Mouse (Mus musculus) Patski (cell line): Measurements from ENCODE around the gene P2ry6. TPM values are rescaled to one million over a fixed set of nuclear protein-coding genes. Genes with fewer than 3 reads are reported as not detected.

Experiments
- ATAC-seq: fragments of 100-300 bp; one replicate; pipeline ENCODE4 v1.8.0; 2021
- CTCF ChIA-PET: fragments of 350-600 bp; sonication (Branson Sonifier 250); formaldehyde crosslinking; loops from one replicate; lab custom pipeline; 2022; ENCODE audit warnings: inconsistent platforms; lab: Charles Lee
- POLR2A ChIA-PET: fragments of 350-600 bp; sonication (Branson Sonifier 250); formaldehyde crosslinking; loops from one replicate; lab custom pipeline; 2022; ENCODE audit warnings: antibody characterized with exemption, inconsistent platforms; lab: Charles Lee
- DNase-seq: peaks from one replicate; pipeline ENCODE4 v3.0.0-alpha.2; 2011; ENCODE audit warnings: low read depth, low spot score
- H3K27me3 ChIP-seq: fragments of 371-371 bp; one replicate; pipeline ENCODE4 v1.5.1; 2021
- CTCF ChIP-seq: fragments of 100-300 bp; IDR thresholded peaks from one replicate; pipeline ENCODE4 v1.5.1; 2021
- in situ Hi-C: fragments of 300-500 bp; cut with MboI; formaldehyde crosslinking; loops from 3 replicates; pipeline ENCODE4 v1.11.1; 2018; ENCODE audit warnings: low pct_unique_long_range_greater_than_20kb, mixed read lengths
- polyA plus RNA-seq: library from polyadenylated mRNA; unstranded; gene quantifications from one replicate; pipeline ENCODE4 v1.2.3, GENCODE M21; 2021

Gene P2ry6
- polyA plus RNA-seq, 1 experiment from 2014 or later = 0.22 TPM

DNA sequence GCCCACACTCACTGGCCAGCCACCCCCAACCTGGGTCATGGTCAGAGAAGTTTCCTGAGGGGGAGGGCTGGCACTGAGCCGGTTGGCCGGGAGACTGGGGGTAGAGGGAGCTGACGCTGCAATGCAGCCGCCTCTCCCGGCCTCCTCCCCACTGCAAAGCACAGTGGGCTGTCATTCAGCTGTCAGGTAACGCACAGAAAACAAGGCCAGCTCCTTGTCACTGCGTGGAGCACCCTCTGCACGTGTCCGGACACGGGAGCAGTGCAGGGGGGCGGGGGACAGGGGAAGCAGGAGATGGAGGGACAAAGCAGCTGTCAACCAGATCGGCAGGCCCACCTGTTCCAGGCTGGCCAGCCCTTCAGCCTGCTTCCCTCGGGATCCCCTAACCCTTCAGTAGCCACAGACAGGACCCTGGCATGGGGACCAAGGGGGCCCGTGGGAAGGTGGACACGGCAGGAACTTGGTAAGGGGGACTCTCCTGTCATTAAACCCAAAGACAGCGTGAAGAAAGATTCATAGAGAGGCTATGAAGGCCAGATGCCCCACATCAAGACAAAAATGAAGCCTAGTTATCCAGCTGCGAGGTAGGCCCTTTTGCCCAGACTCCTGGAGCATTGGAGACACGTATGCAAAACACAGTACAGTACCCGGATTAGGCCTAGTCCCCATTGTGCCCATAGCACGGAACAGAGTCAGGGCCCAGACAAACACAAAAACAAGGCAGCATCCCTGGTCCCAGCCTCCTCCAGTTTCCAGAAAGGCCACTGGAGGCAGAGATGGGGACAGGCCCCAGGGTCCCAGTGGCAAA, 81.0 kb downstream of the P2ry6 start:
- POLR2A ChIA-PET = no interaction called here
- CTCF ChIA-PET = no interaction called here
- TF ChIP-seq CTCF = no peak
- in situ Hi-C loops = no loop called here
- DNase-seq (no peak), ATAC-seq (no peak)
- no peaks in the 10 kb centered on the region for H3K27me3 ChIP-seq

Other genes with a start within 250 kb of the P2ry6 start
- 5.1 TPM for gene Relt, start 111.2 kb downstream of the P2ry6 start, polyA plus RNA-seq
- gene Arhgef17, start 42.5 kb downstream of the P2ry6 start, polyA plus RNA-seq = 78.8 TPM
- gene P2ry2, start 38.2 kb upstream of the P2ry6 start, polyA plus RNA-seq = 6.6 TPM
- 14.0 TPM for gene Fchsd2, start 118.2 kb upstream of the P2ry6 start, polyA plus RNA-seq